Mouse (Mus musculus): Measurements from ENCODE around the gene Ubtd2. TPM values are rescaled to one million over a fixed set of nuclear protein-coding genes. Genes with fewer than 3 reads are reported as not detected.

Ubtd2 gene
- polyA plus RNA-seq, 1 experiment from 2014 or later, result 64.4 TPM

DNA sequence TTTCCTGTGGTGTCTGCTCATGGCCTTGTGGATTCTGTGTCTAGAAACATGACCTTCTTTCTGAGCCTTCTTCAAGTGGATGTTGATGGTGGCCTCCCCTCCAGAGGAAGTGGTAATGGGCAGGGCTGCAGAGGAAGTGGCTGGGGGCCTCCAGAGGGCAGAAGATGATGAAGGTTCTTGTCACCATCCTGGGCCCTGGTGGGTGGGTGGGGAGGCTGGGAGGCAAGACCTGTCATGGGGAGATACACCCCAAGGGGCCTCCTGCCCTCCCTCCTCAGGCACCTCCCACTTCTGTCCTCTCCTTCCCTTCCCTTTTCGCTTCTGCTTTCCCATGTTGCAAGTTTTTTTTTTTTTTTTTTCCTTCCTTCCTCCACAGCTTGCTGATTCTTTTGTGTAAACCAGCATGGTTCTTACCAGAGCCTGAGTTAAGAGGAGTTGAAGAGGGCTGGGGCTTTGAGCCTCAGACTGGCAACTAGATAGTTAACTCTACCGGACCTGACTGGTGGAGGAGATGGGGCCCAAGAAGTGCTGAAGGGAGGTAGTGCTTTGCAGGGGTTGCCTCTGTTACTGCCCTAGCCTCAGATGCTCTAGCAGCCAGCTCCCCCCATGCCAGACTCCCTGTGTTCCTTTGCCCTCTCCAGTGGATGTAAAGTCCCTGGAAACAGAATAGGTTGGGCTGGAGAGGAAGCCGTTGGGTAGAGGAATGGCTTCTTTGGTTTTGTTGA, 87.7 kb downstream of the Ubtd2 start:
- WGBS, result 31% methylated on average over 3 of the region's 3 CpGs
- peaks cover 21% of the 10 kb centered on the region for H3K4me1 ChIP-seq
- ATAC-seq (ENCODE audit: low FRiP score), result no peak

GRCm38 (mm10) chr11:32544041-32544440, 88.9 kb downstream of the Ubtd2 start:
- H3K9me3 ChIP-seq (replicated peaks), result no peaks in the 10 kb centered on the region
- H3K9ac ChIP-seq, result no peak overlapping the region
- H3K36me3 ChIP-seq, result no peaks in the 10 kb centered on the region
- H3K27me3 ChIP-seq, result peaks cover 6% of the 10 kb centered on the region
- H3K27ac ChIP-seq, result no peak overlapping the region
- H3K4me2 ChIP-seq (replicated peaks), result no peak overlapping the region
- no peak for ATAC-seq (ENCODE audit: low FRiP score)
- no peak overlapping the region for H3K4me3 ChIP-seq
- 90% methylated on average over 6 of the region's 6 CpGs for WGBS
- H3K4me1 ChIP-seq, result peaks cover 15% of the 10 kb centered on the region

More for the DNA sequence above, 87.7 kb downstream of the Ubtd2 start:
- H3K36me3 ChIP-seq, result no peaks in the 10 kb centered on the region
- H3K9me3 ChIP-seq (replicated peaks), result no peaks in the 10 kb centered on the region
- H3K9ac ChIP-seq, result no peak overlapping the region
- peaks cover 6% of the 10 kb centered on the region for H3K27me3 ChIP-seq
- no peak overlapping the region for H3K27ac ChIP-seq
- no peak overlapping the region for H3K4me2 ChIP-seq (replicated peaks)
- no peak overlapping the region for H3K4me3 ChIP-seq

GRCm38 (mm10) chr11:32544497-32544896, 89.3 kb downstream of the Ubtd2 start:
- H3K9ac ChIP-seq, result no peak overlapping the region
- H3K4me2 ChIP-seq (replicated peaks), result no peak overlapping the region
- no peak overlapping the region for H3K27ac ChIP-seq
- H3K9me3 ChIP-seq (replicated peaks), result no peaks in the 10 kb centered on the region
- 94% methylated on average over 5 of the region's 5 CpGs for WGBS
- no peak for ATAC-seq (ENCODE audit: low FRiP score)
- peaks cover 20% of the 10 kb centered on the region for H3K4me1 ChIP-seq
- H3K27me3 ChIP-seq, result peaks cover 6% of the 10 kb centered on the region
- no peak overlapping the region for H3K4me3 ChIP-seq
- H3K36me3 ChIP-seq, result no peaks in the 10 kb centered on the region

DNA sequence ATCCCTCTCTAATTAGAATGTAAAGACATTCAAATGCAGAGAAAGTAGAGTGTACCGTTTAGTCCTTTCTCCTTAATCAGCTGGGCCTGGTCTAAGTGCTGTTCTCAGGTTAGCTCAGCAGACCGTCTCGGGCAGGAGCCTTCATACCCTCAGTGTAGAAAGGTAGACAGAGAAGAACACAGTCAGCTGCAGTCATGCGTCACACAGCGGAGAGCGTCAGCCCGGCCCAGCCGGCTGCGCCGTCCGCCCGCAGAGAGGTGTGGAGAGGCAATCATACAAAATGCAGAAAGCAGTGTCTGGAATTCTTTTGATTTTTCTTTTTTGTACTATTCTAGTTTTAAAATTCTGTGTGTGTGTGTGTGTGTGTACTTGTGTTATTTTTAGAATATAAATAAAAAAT, 90.4 kb downstream of the Ubtd2 start:
- WGBS, result 52% methylated on average over 12 of the region's 12 CpGs
- Histone ChIP-seq H3K4me2 (replicated peaks) (no peak overlapping the region), H3K27me3 (peaks cover 6% of the 10 kb centered on the region), H3K9ac (no peak overlapping the region), H3K36me3 (no peaks in the 10 kb centered on the region), H3K4me3 (no peak overlapping the region), H3K4me1 (peaks cover 22% of the 10 kb centered on the region), H3K9me3 (replicated peaks) (no peaks in the 10 kb centered on the region), H3K27ac (no peak overlapping the region; the same call in 1 of the 2 replicates)
- ATAC-seq (ENCODE audit: low FRiP score), result no peak

DNA sequence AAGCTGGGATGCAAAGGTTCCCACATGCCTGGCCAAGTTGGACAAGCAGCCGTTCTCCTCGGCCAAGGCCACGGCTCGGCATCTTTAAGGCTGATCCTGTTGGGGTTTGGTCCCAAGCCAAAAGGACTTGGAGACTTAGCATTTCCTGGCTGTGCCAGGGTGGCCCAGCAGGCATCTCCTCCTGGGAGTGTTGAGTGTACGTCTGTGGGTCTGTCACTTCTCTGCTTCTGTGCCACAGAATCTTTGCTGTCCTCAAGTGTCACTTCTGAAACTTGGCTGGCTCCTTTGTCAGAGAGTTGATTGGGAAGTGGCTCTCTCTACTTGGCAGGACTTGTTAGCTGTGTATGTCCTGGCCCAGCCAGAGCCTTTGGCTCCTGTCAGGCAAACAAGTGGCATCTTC, 91.3 kb downstream of the Ubtd2 start:
- no peaks in the 10 kb centered on the region for H3K36me3 ChIP-seq
- H3K4me2 ChIP-seq (replicated peaks), result no peak overlapping the region
- WGBS, result 84% methylated on average over 5 of the region's 5 CpGs
- no peak overlapping the region for H3K9ac ChIP-seq
- no peak overlapping the region for H3K27ac ChIP-seq
- peaks cover 6% of the 10 kb centered on the region for H3K27me3 ChIP-seq
- H3K9me3 ChIP-seq (replicated peaks), result no peaks in the 10 kb centered on the region
- H3K4me1 ChIP-seq, result peaks cover 30% of the 10 kb centered on the region
- H3K4me3 ChIP-seq, result no peak overlapping the region
- ATAC-seq (ENCODE audit: low FRiP score), result no peak

- Histone ChIP-seq H3K27me3 (peaks cover 6% of the 10 kb centered on the region), H3K36me3 (no peaks in the 10 kb centered on the region), H3K9me3 (replicated peaks) (no peaks in the 10 kb centered on the region), H3K4me1 (peaks cover 40% of the 10 kb centered on the region), H3K27ac (no peak overlapping the region), H3K4me2 (replicated peaks) (no peak overlapping the region), H3K4me3 (no peak overlapping the region), H3K9ac (0 out of 2 replicates have a peak overlapping the region, but pooled peaks have one; percentile 3)
- no peak for ATAC-seq (ENCODE audit: low FRiP score)
- WGBS, result 74% methylated on average over 10 of the region's 10 CpGs
These were observed 92.3 kb downstream of the Ubtd2 start for GRCm38 (mm10) chr11:32547391-32547947.

- H3K36me3 ChIP-seq, result no peaks in the 10 kb centered on the region
- no peak for ATAC-seq (ENCODE audit: low FRiP score)
- H3K4me3 ChIP-seq, result no peak overlapping the region
- peaks cover 44% of the 10 kb centered on the region for H3K4me1 ChIP-seq
- H3K9ac ChIP-seq, result no peak overlapping the region
- H3K9me3 ChIP-seq (replicated peaks), result no peaks in the 10 kb centered on the region
- peaks cover 6% of the 10 kb centered on the region for H3K27me3 ChIP-seq
- H3K4me2 ChIP-seq (replicated peaks), result no peak overlapping the region
- WGBS, result 88% methylated on average over 4 of the region's 4 CpGs
- no peak overlapping the region for H3K27ac ChIP-seq
These were observed 93.1 kb downstream of the Ubtd2 start for GRCm38 (mm10) chr11:32548240-32548639.

DNA sequence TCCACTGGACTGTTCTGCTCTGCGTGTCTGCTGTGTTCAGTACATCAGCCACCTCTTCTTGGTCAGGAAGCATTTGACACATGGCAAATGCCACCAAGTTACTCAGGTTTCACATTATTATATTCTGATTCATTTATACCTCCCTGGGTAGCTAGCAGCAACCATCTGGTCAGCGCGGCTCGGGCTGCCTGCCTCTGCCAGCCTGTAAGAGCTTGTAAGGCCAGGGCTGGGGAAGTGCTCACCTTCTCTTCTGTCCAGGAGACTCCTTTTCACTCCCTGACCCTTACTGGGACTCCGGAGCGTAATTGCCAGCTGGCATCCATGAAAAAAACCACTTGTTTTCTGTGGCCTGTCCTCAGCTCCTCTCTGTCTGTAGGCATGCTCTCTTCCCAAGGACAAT, 94.1 kb downstream of the Ubtd2 start:
- Histone ChIP-seq H3K9me3 (replicated peaks) (no peaks in the 10 kb centered on the region), H3K4me1 (peaks cover 45% of the 10 kb centered on the region), H3K4me3 (no peak overlapping the region), H3K36me3 (no peaks in the 10 kb centered on the region), H3K27ac (no peak overlapping the region; the same call in 1 of the 2 replicates), H3K4me2 (replicated peaks) (no peak overlapping the region), H3K9ac (no peak overlapping the region), H3K27me3 (peaks cover 6% of the 10 kb centered on the region)
- WGBS, result 52% methylated on average over 6 of the region's 6 CpGs
- ATAC-seq (ENCODE audit: low FRiP score), result no peak

DNA sequence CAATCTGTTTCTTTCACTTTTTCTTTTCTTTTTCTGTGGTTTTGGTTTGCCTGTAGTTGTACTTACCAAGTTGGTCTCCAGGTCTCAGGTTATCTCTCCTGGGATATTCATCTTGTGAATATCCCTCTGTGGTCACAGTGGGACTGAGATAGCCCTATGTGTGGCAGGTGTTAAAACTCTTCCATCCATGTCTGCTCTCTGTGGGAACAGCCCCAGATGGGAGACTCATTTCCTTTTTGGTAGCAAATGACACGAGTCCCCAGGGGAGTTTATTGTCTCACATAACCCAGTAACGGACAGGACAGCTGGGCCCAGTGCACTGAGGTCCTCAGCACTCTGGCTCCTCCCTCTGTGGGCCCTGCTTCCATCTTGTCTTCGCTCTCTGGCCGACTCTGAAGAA, 94.9 kb downstream of the Ubtd2 start:
- H3K36me3 ChIP-seq, result no peaks in the 10 kb centered on the region
- no peak overlapping the region for H3K27ac ChIP-seq

DNA sequence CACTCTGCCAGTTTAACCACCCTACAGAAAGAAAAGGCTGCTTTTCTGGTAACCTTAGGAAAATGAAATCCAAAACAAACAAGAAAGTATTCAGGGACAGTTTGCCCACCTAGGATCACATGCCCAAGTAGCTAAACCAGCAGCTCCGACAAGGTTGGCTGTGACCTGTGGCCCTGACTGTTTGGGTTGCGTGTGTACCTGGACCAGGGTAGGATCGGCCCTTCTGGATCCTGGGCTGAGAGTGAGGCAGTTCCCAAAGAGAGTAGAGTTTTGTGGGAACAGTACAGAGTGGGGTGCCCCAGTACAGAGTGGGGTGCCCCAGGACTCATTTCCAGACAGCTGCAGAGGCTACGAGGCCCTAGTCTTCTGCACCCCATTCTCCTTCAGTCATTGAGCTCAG, 95.9 kb downstream of the Ubtd2 start:
- Histone ChIP-seq H3K9me3 (replicated peaks) (no peaks in the 10 kb centered on the region), H3K27ac (peak overlapping the region; percentile 45; the same call in 1 of the 2 replicates), H3K9ac (no peak overlapping the region), H3K4me2 (replicated peaks) (no peak overlapping the region), H3K27me3 (peaks cover 6% of the 10 kb centered on the region), H3K4me1 (peaks cover 42% of the 10 kb centered on the region), H3K4me3 (no peak overlapping the region), H3K36me3 (no peaks in the 10 kb centered on the region)
- ATAC-seq (ENCODE audit: low FRiP score), result no peak
- 90% methylated on average over 4 of the region's 4 CpGs for WGBS

More for the DNA sequence above, 94.9 kb downstream of the Ubtd2 start:
- no peak overlapping the region for H3K4me2 ChIP-seq (replicated peaks)
- 0 out of 2 replicates have a peak, but pooled peaks have one; percentile 24 for ATAC-seq (ENCODE audit: low FRiP score)
- peaks cover 42% of the 10 kb centered on the region for H3K4me1 ChIP-seq
- H3K9ac ChIP-seq, result no peak overlapping the region
- H3K9me3 ChIP-seq (replicated peaks), result no peaks in the 10 kb centered on the region
- no peak overlapping the region for H3K4me3 ChIP-seq
- WGBS, result 32% methylated on average over 4 of the region's 4 CpGs
- peaks cover 6% of the 10 kb centered on the region for H3K27me3 ChIP-seq

DNA sequence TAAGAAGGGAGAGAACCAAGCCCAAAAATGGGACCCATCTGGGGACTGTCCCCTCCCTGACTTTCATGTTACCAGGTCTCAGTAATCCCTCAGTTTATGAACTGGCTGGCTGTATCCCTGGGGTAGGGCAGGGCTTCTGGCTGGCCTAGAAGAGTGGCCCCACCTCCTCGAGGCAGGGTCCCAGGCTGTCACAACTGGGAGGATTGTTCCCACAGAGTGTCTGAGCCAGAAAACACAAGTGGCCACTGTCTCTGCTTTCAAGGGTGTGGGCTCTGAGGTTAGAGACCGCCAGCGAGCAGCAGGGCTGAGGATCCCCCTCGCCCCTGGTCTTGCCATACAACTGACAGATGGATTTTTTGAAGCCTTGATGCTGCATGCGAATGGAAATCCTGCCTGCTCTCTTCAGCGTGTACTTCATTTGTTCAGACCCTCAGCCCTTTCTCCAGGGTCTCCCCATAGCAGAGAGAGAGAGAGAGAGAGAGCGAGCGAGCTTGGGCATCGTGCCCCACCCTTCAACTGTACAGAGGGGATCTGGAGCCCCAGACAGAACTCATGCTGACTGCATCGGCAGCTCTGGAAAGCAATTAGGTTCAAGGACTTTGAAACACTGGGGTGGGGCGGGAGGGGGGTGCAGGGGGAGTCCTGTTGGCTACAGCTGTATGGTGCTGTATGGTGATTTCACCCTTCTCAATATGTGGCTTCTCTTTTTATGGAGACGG, 96.6 kb downstream of the Ubtd2 start:
- H3K27ac ChIP-seq, result peak overlapping the region; percentile 45

GRCm38 (mm10) chr11:32552401-32553090, 97.4 kb downstream of the Ubtd2 start:
- Histone ChIP-seq H3K9ac (no peak overlapping the region), H3K27ac (peak overlapping the region; percentile 3; the same call in 1 of the 2 replicates), H3K9me3 (replicated peaks) (no peaks in the 10 kb centered on the region), H3K4me3 (no peak overlapping the region), H3K36me3 (no peaks in the 10 kb centered on the region), H3K4me1 (peaks cover 39% of the 10 kb centered on the region), H3K4me2 (replicated peaks) (no peak overlapping the region), H3K27me3 (no peaks in the 10 kb centered on the region)
- no peak for ATAC-seq (ENCODE audit: low FRiP score)
- WGBS, result 75% methylated on average over 13 of the region's 13 CpGs

More for the DNA sequence above, 96.6 kb downstream of the Ubtd2 start:
- no peak overlapping the region for H3K9ac ChIP-seq
- peak; percentile 44 for ATAC-seq (ENCODE audit: low FRiP score)
- H3K4me1 ChIP-seq, result peaks cover 42% of the 10 kb centered on the region
- H3K4me2 ChIP-seq (replicated peaks), result no peak overlapping the region
- WGBS, result 58% methylated on average over 12 of the region's 12 CpGs
- peaks cover 3% of the 10 kb centered on the region for H3K27me3 ChIP-seq
- H3K36me3 ChIP-seq, result no peaks in the 10 kb centered on the region
- H3K4me3 ChIP-seq, result no peak overlapping the region
- no peaks in the 10 kb centered on the region for H3K9me3 ChIP-seq (replicated peaks)

Measured in hindbrain, embryonic 12.5 days (tissue).